Mouse (Mus musculus): Measurements from ENCODE around the gene Gars. TPM values are rescaled to one million over a fixed set of nuclear protein-coding genes. Genes with fewer than 3 reads are reported as not detected.

Gars gene
- polyA plus RNA-seq, 1 experiment, result 96.8 TPM

DNA sequence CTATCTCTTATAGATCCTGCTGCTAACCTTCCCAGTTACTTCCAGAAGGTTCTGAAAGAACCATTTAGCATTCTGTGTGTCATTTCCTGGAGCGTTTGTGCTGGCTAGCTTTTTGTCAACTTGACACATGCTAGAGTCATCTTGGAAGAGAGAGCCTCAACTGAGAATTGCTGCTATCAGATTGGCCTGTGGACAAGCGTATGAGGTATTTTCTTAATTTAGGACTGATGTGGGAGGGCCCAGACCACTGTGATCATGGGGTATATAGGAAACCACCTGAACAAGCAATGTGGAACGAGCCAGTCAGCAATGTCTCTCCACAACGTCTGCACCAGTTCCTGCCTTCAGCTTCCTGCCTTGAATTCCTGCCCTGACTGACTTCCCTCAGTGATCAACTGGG is 34.2 kb upstream of the Gars start:
- no peaks in the 10 kb centered on the region for H3K4me1 ChIP-seq (ENCODE audit: control insufficient read depth, insufficient read depth, low read length)
- no peak overlapping the region for H3K4me3 ChIP-seq (ENCODE audit: insufficient read depth, low read length)
- no peak for TF ChIP-seq POLR2A (IDR thresholded peaks at IDR 0.05; ENCODE audit: extremely low read depth, insufficient read depth, low read length)
- TF ChIP-seq CTCF (IDR thresholded peaks at IDR 0.05; ENCODE audit: extremely low read depth, insufficient read depth, low read length), result no peak
- H3K27ac ChIP-seq (ENCODE audit: insufficient read depth, low read length), result no peak overlapping the region

DNA sequence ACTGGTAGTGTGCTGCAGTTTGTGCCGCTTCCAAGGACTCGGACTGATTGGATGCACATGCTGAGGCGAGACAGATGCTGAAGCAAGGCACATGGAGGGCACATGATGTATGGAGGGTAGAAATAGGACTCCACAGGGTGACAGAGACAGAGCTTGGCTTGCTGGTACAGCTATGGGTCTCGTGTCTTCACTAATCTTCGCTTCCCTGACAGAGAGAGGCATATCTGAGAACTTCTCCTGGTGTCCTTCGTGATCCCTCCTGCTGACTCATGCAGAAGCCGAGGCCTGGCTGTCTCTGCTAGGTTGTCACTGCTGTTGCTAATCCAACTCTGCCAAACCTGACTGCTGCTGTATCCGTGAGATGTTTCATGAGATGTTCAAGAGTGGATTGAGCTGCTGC is 29.4 kb upstream of the Gars start:
- H3K4me1 ChIP-seq (ENCODE audit: control insufficient read depth, insufficient read depth, low read length), result no peaks in the 10 kb centered on the region
- H3K4me3 ChIP-seq (ENCODE audit: insufficient read depth, low read length), result no peak overlapping the region
- H3K27ac ChIP-seq (ENCODE audit: insufficient read depth, low read length), result no peak overlapping the region
- no peak for TF ChIP-seq POLR2A (IDR thresholded peaks at IDR 0.05; ENCODE audit: extremely low read depth, insufficient read depth, low read length)
- TF ChIP-seq CTCF (IDR thresholded peaks at IDR 0.05; ENCODE audit: extremely low read depth, insufficient read depth, low read length), result no peak

DNA sequence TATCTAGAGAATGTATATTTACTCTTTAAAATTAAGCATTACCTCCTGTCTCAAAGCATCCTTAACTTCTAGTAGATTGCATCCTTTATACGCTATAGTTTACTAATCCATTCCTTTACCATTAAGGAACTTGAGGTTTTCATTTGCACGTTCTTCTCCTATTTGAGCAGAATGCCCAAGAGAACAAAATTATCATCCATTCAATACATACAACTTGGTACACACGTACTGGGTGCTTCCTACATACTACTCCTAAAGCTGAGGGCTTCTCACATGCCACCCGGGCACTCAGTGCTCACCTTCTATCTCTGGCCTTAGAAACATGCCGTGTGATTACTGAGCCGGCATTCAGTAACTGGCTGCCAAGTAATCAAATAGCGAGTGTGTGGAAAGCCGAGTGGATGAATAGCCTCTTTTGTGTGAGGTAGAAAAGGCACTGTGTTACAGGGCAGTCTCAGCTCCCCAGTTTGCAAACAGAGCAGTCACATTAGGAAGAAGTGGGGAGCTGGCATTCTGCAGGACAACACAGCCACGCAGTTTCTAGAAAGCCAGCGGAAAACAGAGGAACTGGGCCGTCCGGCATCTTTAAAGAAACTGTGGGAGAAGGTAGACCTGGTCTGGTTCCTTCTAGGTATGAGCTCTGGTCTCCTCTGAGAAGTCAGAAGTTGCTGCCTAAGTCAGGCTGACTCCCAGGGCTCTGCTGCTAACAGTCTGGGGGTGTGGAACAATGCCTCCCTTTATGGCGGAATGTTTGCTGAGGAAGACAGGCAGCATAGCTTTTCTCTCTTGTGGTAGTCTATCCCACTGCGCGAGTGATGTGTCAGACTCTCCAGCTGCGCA is 28.2 kb upstream of the Gars start:
- peak overlapping the region; percentile 68; the same call in 1 of the 2 replicates for H3K27ac ChIP-seq (ENCODE audit: insufficient read depth, low read length)
- no peaks in the 10 kb centered on the region for H3K4me1 ChIP-seq (ENCODE audit: control insufficient read depth, insufficient read depth, low read length)
- no peak overlapping the region; the same call in 1 of the 2 replicates for H3K4me3 ChIP-seq (ENCODE audit: insufficient read depth, low read length)
- TF ChIP-seq CTCF (IDR thresholded peaks at IDR 0.05; ENCODE audit: extremely low read depth, insufficient read depth, low read length) (no peak), POLR2A (IDR thresholded peaks at IDR 0.05; ENCODE audit: extremely low read depth, insufficient read depth, low read length) (no peak)

DNA sequence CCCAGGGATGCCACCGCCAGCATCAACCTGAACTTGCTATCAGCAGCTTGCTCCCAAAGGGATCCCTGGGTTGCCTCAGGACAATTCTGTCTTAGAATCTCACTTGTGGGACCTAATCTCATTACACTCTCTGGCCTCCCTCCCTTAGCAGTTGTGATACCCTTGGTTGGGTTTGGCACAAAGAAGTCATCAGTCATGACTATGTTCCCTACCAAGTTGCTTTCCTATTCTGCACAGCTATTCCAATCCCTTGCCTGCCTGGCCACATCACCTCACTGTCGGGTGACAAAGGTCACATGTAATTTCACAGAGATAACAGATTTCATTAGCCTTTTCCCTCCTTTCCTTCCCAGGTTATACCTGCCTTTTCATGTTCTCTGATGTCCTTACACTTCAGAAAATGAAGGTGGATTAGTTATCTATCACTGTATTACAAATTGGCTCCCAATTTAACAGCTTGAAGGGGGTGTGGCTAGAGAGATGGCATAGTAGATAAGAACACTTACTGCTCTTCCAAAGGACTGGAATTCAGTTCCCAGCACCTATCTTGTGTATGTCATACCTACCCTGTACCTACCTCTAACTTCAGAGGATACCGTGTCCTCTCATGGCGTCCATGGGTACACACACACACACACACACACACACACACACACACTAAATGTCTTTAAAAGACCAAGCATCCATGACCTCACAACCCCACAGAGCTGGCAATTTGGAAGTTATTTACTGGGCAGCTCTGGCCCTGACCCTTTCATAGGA is 27.3 kb upstream of the Gars start:
- TF ChIP-seq CTCF (IDR thresholded peaks at IDR 0.05; ENCODE audit: extremely low read depth, insufficient read depth, low read length) (no peak), POLR2A (IDR thresholded peaks at IDR 0.05; ENCODE audit: extremely low read depth, insufficient read depth, low read length) (no peak)
- no peak overlapping the region for H3K4me3 ChIP-seq (ENCODE audit: insufficient read depth, low read length)

DNA sequence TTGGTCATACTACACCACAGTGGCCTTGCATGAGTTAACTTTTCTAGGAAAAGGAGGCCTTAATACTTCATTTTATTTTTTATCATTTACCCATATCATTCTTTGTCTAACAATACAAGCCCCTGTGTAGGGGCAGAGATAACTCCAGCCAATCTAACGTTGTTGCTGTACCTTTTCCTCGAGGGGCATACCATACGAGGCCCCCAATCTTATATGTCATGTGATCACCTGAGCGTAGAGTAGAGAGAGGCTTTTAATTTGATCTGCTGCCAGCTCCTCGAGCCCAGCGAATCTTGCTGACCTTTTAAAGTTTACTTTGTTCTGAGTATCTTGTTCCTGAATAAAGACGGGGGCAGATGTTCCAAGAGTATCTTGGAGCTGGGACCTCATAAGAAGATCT is 25.3 kb upstream of the Gars start:
- Histone ChIP-seq H3K4me3 (ENCODE audit: insufficient read depth, low read length) (no peak overlapping the region), H3K4me1 (ENCODE audit: control insufficient read depth, insufficient read depth, low read length) (no peaks in the 10 kb centered on the region), H3K27ac (ENCODE audit: insufficient read depth, low read length) (no peak overlapping the region)
- TF ChIP-seq CTCF (IDR thresholded peaks at IDR 0.05; ENCODE audit: extremely low read depth, insufficient read depth, low read length), result no peak
- TF ChIP-seq POLR2A (IDR thresholded peaks at IDR 0.05; ENCODE audit: extremely low read depth, insufficient read depth, low read length), result no peak

More for the DNA sequence above, 27.3 kb upstream of the Gars start:
- Histone ChIP-seq H3K27ac (ENCODE audit: insufficient read depth, low read length) (no peak overlapping the region), H3K4me1 (ENCODE audit: control insufficient read depth, insufficient read depth, low read length) (no peaks in the 10 kb centered on the region)

DNA sequence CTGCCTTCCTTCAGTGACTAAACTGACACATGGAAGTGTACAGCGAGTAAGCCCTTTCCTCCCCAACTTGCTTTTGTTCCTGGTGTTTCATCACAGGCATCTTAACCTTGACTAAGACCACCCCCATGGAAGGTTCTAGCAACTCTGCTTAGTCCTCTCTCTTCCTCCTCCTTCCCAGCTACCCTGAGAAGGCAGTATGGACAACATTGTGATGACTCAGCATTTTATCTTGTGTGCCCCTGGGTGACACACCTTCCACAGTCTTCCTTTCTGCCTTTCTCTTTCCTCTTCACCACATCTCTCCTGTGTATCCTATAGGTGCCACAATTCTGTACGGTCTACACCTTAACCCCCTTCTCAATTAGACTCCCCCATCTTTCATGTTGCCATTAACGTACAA is 23.6 kb upstream of the Gars start:
- TF ChIP-seq CTCF (IDR thresholded peaks at IDR 0.05; ENCODE audit: extremely low read depth, insufficient read depth, low read length) (no peak), POLR2A (IDR thresholded peaks at IDR 0.05; ENCODE audit: extremely low read depth, insufficient read depth, low read length) (no peak)
- no peaks in the 10 kb centered on the region for H3K4me1 ChIP-seq (ENCODE audit: control insufficient read depth, insufficient read depth, low read length)

DNA sequence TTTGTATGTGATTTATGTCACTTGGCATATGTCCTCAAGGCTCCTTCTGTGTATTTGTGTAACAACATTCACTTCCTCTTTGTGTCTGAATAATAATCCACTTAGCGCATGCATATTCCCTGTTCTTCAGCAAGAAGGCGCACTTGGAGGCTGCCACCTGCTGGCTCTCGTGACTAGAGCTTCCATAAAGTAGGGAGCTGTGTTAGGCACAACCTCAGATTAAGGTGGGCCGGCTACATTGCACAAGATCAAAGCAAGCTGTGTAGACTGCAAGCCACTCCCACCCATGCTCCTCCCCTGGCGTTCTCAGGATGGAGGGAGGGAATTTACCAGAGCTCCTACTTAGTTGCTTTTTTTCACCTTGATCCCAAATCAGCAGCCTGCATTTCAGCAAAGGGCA is 21.6 kb upstream of the Gars start:
- no peak for TF ChIP-seq POLR2A (IDR thresholded peaks at IDR 0.05; ENCODE audit: extremely low read depth, insufficient read depth, low read length)
- peak; percentile 63 for TF ChIP-seq CTCF (IDR thresholded peaks at IDR 0.05; ENCODE audit: extremely low read depth, insufficient read depth, low read length)
- no peaks in the 10 kb centered on the region for H3K4me1 ChIP-seq (ENCODE audit: control insufficient read depth, insufficient read depth, low read length)
- no peak overlapping the region for H3K4me3 ChIP-seq (ENCODE audit: insufficient read depth, low read length)
- H3K27ac ChIP-seq (ENCODE audit: insufficient read depth, low read length), result no peak overlapping the region

More for the DNA sequence above, 23.6 kb upstream of the Gars start:
- Histone ChIP-seq H3K27ac (ENCODE audit: insufficient read depth, low read length) (no peak overlapping the region), H3K4me3 (ENCODE audit: insufficient read depth, low read length) (no peak overlapping the region)

DNA sequence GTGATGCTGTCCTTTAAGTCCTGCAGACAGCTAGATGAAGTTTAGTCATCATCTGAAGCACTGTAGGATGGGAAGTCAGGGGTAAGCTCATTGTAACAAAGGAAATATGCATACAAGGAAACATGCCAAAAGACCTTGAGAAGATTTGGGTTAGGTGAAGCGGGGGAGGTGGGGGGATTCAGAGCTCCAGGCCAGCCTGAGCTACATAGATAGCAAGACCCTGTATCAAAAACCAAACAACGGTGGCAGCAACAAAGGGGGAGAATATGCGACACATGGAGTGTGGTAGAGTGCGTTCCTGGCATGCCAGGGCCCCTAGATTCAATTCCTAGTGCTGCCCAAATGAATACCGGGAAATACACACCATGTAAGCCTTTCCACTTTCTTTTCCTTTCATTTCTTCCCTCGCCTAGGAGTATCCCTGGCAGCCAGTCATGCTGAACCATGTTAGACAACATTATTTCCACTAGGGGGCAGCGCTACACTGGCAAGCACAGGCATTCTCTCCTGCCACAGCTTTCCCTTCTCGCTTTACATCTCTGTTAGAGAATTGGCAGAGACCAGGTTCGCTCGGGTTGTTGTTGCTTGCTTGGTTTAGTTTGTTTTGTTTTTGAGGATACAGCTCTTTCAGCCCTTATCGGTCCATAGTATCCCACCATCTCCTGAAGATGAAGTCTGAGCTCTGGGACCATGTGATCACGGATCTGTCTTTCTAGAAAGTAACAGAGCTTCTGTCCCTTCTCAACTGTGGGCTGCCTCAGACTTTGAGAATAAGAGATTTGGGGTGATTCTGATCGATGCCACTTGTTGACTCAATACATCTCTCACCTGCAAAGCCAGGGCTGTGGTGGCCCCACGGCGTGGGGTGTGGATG is 20.9 kb upstream of the Gars start:
- H3K27ac ChIP-seq (ENCODE audit: insufficient read depth, low read length), result no peak overlapping the region
- no peaks in the 10 kb centered on the region for H3K4me1 ChIP-seq (ENCODE audit: control insufficient read depth, insufficient read depth, low read length)
- TF ChIP-seq POLR2A (IDR thresholded peaks at IDR 0.05; ENCODE audit: extremely low read depth, insufficient read depth, low read length) (no peak), CTCF (IDR thresholded peaks at IDR 0.05; ENCODE audit: extremely low read depth, insufficient read depth, low read length) (peak; percentile 88)
- no peak overlapping the region for H3K4me3 ChIP-seq (ENCODE audit: insufficient read depth, low read length)

DNA sequence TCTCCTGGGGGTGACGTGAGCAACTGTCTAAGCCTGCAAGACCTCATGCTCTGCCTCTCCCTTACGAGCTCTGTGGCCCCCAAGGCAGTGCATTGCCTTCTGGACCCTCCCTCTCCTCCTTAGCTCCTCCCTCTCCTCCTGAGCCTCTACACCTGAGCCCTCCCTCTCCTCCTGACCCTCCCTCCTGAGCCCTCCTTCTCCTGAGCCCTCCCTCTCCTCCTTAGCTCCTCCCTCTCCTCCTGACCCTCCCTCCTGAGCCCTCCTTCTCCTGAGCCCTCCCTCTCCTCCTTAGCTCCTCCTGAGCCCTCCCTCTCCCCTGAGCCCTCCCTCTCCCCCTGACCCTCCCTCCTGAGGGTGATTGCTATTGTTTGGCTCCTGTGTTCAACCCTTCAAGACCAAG is 19.4 kb upstream of the Gars start:
- Histone ChIP-seq H3K4me3 (ENCODE audit: insufficient read depth, low read length) (no peak overlapping the region), H3K27ac (ENCODE audit: insufficient read depth, low read length) (no peak overlapping the region), H3K4me1 (ENCODE audit: control insufficient read depth, insufficient read depth, low read length) (no peaks in the 10 kb centered on the region)
- no peak for TF ChIP-seq POLR2A (IDR thresholded peaks at IDR 0.05; ENCODE audit: extremely low read depth, insufficient read depth, low read length)
- no peak for TF ChIP-seq CTCF (IDR thresholded peaks at IDR 0.05; ENCODE audit: extremely low read depth, insufficient read depth, low read length)

All from cortical plate, adult 2 months (tissue).